Mouse (Mus musculus): ENCODE measurements around the gene Slc19a3.

DNA sequence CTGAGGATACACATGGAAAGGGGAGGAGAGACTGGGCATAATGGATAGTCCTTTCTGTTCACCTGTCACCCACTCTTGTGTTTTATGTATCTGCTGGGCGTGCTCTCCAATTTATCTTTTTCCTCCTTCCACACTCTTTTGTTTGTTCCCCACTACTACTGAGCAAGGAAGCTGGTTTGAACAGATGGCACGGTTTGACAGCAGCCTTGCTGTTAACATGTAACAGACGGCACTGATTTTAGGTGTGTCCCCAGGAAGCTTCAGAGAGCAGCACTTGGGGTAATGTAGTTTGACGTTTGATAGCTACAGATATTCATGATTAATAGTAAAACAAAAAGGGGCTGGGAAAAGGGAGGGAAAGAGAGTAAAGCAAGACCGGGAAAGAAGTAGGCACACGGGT lies 30.8 kb downstream of the Slc19a3 start:
- TF ChIP-seq MAX (IDR thresholded peaks at IDR 0.05; ENCODE audit: low read length) = no peak
- TF ChIP-seq CTCF (conservative IDR thresholded peaks at IDR 0.05 in 1 of 2, IDR thresholded peaks at IDR 0.05 in 1 of 2; ENCODE audit: low read depth in 2 of 2, low read length in 2 of 2) = no peak
- no peak for TF ChIP-seq E2F4 (IDR thresholded peaks at IDR 0.05; ENCODE audit: insufficient replicate concordance, low read depth, low read length)
- no peak for TF ChIP-seq ZNF384 (IDR thresholded peaks at IDR 0.05; ENCODE audit: low read depth, low read length)
- TF ChIP-seq POLR2A (IDR thresholded peaks at IDR 0.05; ENCODE audit: low read depth, low read length) = no peak
- TF ChIP-seq EP300 (IDR thresholded peaks at IDR 0.05; ENCODE audit: low read length) = no peak
- no peak for TF ChIP-seq CHD2 (IDR thresholded peaks at IDR 0.05; ENCODE audit: low read length)
- no peak for TF ChIP-seq ZC3H11A (IDR thresholded peaks at IDR 0.05; ENCODE audit: low read depth, low read length)
- TF ChIP-seq RAD21 (IDR thresholded peaks at IDR 0.05; ENCODE audit: low read depth, low read length) = no peak
- TF ChIP-seq MXI1 (IDR thresholded peaks at IDR 0.05; ENCODE audit: low read depth, low read length) = no peak
- no peak for TF ChIP-seq HCFC1 (IDR thresholded peaks at IDR 0.05; ENCODE audit: low read depth, low read length)
